Mouse (Mus musculus) MEL (cell line): Measurements from ENCODE around the gene Tnnt1. TPM values are rescaled to one million over a fixed set of nuclear protein-coding genes. Genes with fewer than 3 reads are reported as not detected.

Source experiments
- DNase-seq: peaks from one replicate; pipeline ENCODE4 v3.0.0; 2011; ENCODE audit warnings: low read depth, low spot score
- H3K27ac ChIP-seq: 2 replicates; pipeline ENCODE4 v1.5.1; 2012; ENCODE audit warnings: low read depth, mild to moderate bottlenecking, control low read depth, low read length, moderate library complexity; ENCODE audit not compliant: control insufficient read depth
- H3K27me3 ChIP-seq, 2 experiments: fragments of 150-350 bp in 1 of 2; sonication (generic) in 1 of 2; 2 replicates each; pipeline ENCODE4 v1.6.1; 2012; ENCODE audit warnings: low read length in 2 of 2, mild to moderate bottlenecking in 2 of 2, improper control_type of control experiment in 1 of 2, moderate library complexity in 1 of 2; ENCODE audit not compliant: insufficient read depth in 2 of 2, control insufficient read depth in 1 of 2
- H3K36me3 ChIP-seq, 2 experiments: 2 replicates each; pipeline ENCODE4 v1.6.1; 2012 to 2014; ENCODE audit warnings: low read length in 2 of 2, improper control_type of control experiment in 1 of 2, inconsistent platforms in 1 of 2, mild to moderate bottlenecking in 1 of 2; ENCODE audit not compliant: insufficient read depth in 2 of 2, control insufficient read depth in 1 of 2
- H3K4me1 ChIP-seq, 2 experiments: fragments of 150-350 bp in 1 of 2; sonication (generic) in 1 of 2; 2 replicates each; pipeline ENCODE4 v1.6.1; 2012; ENCODE audit warnings: low read length in 2 of 2, improper control_type of control experiment in 1 of 2, mild to moderate bottlenecking in 1 of 2; ENCODE audit not compliant: insufficient read depth in 2 of 2, control insufficient read depth in 1 of 2
- H3K4me3 ChIP-seq, 2 experiments: fragments of 150-350 bp in 1 of 2; sonication (generic) in 1 of 2; 2 replicates each; pipeline ENCODE4 v1.5.1; 2012; ENCODE audit warnings: low read depth in 2 of 2, low read length in 2 of 2, mild to moderate bottlenecking in 2 of 2, moderate library complexity in 2 of 2, control low read depth in 1 of 2, improper control_type of control experiment in 1 of 2; ENCODE audit not compliant: control insufficient read depth in 1 of 2, insufficient read depth in 1 of 2
- H3K79me2 ChIP-seq: 2 replicates; pipeline ENCODE4 v1.6.1; 2012; ENCODE audit warnings: mild to moderate bottlenecking, low read length, moderate library complexity; ENCODE audit not compliant: control insufficient read depth, poor library complexity, insufficient read depth
- H3K9ac ChIP-seq: 2 replicates; pipeline ENCODE4 v1.6.1; 2012; ENCODE audit warnings: low read depth, mild to moderate bottlenecking, control low read depth, low read length, moderate library complexity; ENCODE audit not compliant: control insufficient read depth, poor library complexity, severe bottlenecking
- H3K9me3 ChIP-seq: fragments of 150-350 bp; sonication (generic); replicated peaks from 2 replicates; pipeline ENCODE4 v1.6.1; 2012; ENCODE audit warnings: mild to moderate bottlenecking, low read length, improper control_type of control experiment, moderate library complexity; ENCODE audit not compliant: insufficient read depth
- BHLHE40 ChIP-seq: IDR thresholded peaks from 2 replicates; pipeline ENCODE4 v1.6.1; 2012; ENCODE audit warnings: low read depth, mild to moderate bottlenecking, inconsistent platforms, low read length, improper control_type of control experiment, borderline replicate concordance
- CHD2 ChIP-seq: IDR thresholded peaks from 2 replicates; pipeline ENCODE4 v1.6.1; 2011; ENCODE audit warnings: low read length, improper control_type of control experiment
- E2F4 ChIP-seq: IDR thresholded peaks from 2 replicates; pipeline ENCODE4 v1.6.1; 2011; ENCODE audit warnings: low read depth, low read length, improper control_type of control experiment, borderline replicate concordance
- ELF1 ChIP-seq: IDR thresholded peaks from 2 replicates; pipeline ENCODE4 v1.6.1; 2014; ENCODE audit warnings: low read depth, mild to moderate bottlenecking, inconsistent platforms, low read length, improper control_type of control experiment, moderate library complexity
- EP300 ChIP-seq, 2 experiments: IDR thresholded peaks; 2 replicates each; pipeline ENCODE4 v1.6.1; 2011; ENCODE audit warnings: improper control_type of control experiment in 2 of 2, low read length in 2 of 2, low read depth in 1 of 2, mild to moderate bottlenecking in 1 of 2
- GABPA ChIP-seq: IDR thresholded peaks from 2 replicates; pipeline ENCODE4 v1.6.1; 2012; ENCODE audit warnings: low read depth, mild to moderate bottlenecking, inconsistent platforms, low read length, improper control_type of control experiment, moderate library complexity
- JUND ChIP-seq: IDR thresholded peaks from 2 replicates; pipeline ENCODE4 v1.6.1; 2011; ENCODE audit warnings: low read depth, mild to moderate bottlenecking, improper control_type of control experiment, low read length
- MAFK ChIP-seq: IDR thresholded peaks from 2 replicates; pipeline ENCODE4 v1.6.1; 2011; ENCODE audit warnings: low read depth, mild to moderate bottlenecking, low read length, improper control_type of control experiment, borderline replicate concordance
- MAX ChIP-seq: IDR thresholded peaks from 2 replicates; pipeline ENCODE4 v1.6.1; 2011; ENCODE audit warnings: low read length, improper control_type of control experiment
- MYC ChIP-seq: IDR thresholded peaks from 2 replicates; pipeline ENCODE4 v1.6.1; 2011; ENCODE audit warnings: low read depth, mild to moderate bottlenecking, low read length, improper control_type of control experiment, moderate library complexity
- POLR2A ChIP-seq, 2 experiments: IDR thresholded peaks; 2 replicates each; pipeline ENCODE4 v1.6.1; 2011 to 2012; ENCODE audit warnings: low read length in 2 of 2, mild to moderate bottlenecking in 2 of 2, control low read depth in 1 of 2, improper control_type of control experiment in 1 of 2, low read depth in 1 of 2, moderate library complexity in 1 of 2; ENCODE audit not compliant: control insufficient read depth in 1 of 2, insufficient read depth in 1 of 2, poor library complexity in 1 of 2
- RAD21 ChIP-seq: IDR thresholded peaks from 2 replicates; pipeline ENCODE4 v1.6.1; 2011; ENCODE audit warnings: mild to moderate bottlenecking, low read depth, low read length, improper control_type of control experiment
- RCOR1 ChIP-seq: IDR thresholded peaks from 2 replicates; pipeline ENCODE4 v1.6.1; 2012; ENCODE audit warnings: low read depth, mild to moderate bottlenecking, inconsistent platforms, low read length, improper control_type of control experiment
- SMC3 ChIP-seq: IDR thresholded peaks from 2 replicates; pipeline ENCODE4 v1.6.1; 2011; ENCODE audit warnings: low read depth, low read length, improper control_type of control experiment
- ZC3H11A ChIP-seq: IDR thresholded peaks from 2 replicates; pipeline ENCODE4 v1.6.1; 2012; ENCODE audit warnings: low read depth, mild to moderate bottlenecking, inconsistent platforms, low read length, improper control_type of control experiment
- ZKSCAN1 ChIP-seq: IDR thresholded peaks from 2 replicates; pipeline ENCODE4 v1.6.1; 2012; ENCODE audit warnings: low read depth, mild to moderate bottlenecking, inconsistent platforms, low read length, improper control_type of control experiment, moderate library complexity
- ZMIZ1 ChIP-seq: IDR thresholded peaks from 2 replicates; pipeline ENCODE4 v1.6.1; 2012; ENCODE audit warnings: low read depth, mild to moderate bottlenecking, inconsistent platforms, low read length, improper control_type of control experiment, moderate library complexity
- ZNF384 ChIP-seq: IDR thresholded peaks from 2 replicates; pipeline ENCODE4 v1.6.1; 2012; ENCODE audit warnings: low read depth, mild to moderate bottlenecking, inconsistent platforms, low read length, improper control_type of control experiment
- polyA plus RNA-seq, 2 experiments: library from polyadenylated mRNA; stranded (reverse) in 1 of 2; unstranded in 1 of 2; fragments of >175 nt in 1 of 2; fragments of >200 nt in 1 of 2; gene quantifications; 2 replicates each; pipeline versions ENCODE4 v1.2.1 to v1.2.4; 2012; ENCODE audit warnings: low replicate concordance in 2 of 2, low read depth in 1 of 2; ENCODE audit not compliant: insufficient read length in 2 of 2, insufficient read depth in 1 of 2, missing spikeins in 1 of 2
- total RNA-seq: library from RNA; depleted of rRNA; stranded (reverse); fragments of 300-350 nt; gene quantifications from 2 replicates; pipeline ENCODE4 v1.2.3, GENCODE M21; 2012

The Tnnt1 gene
- total and polyA plus RNA-seq, 3 experiments: 5.0 to 16.4 TPM; not detected in 1

- no peak overlapping the region for H3K4me3 ChIP-seq
- H3K79me2 ChIP-seq: peaks cover 56% of the 10 kb centered on the region
- TF ChIP-seq ZNF384 (no peak), EP300 (IDR thresholded peaks at IDR 0.05; ENCODE audit: low read depth in 1 of 2, low read length in 2 of 2) (no peak), ZC3H11A (no peak), SMC3 (no peak), JUND (no peak)
- H3K9ac ChIP-seq: no peak overlapping the region; the same call in 1 of the 2 replicates
- H3K36me3 ChIP-seq: peaks cover 8 to 33% of the 10 kb centered on the region in 2 experiments
- H3K4me1 ChIP-seq: peaks cover 6 to 30% of the 10 kb centered on the region in 2 experiments
- DNase-seq: no peak
- H3K9me3 ChIP-seq: no peaks in the 10 kb centered on the region
- H3K27ac ChIP-seq: no peak overlapping the region
- H3K27me3 ChIP-seq: no peaks in the 10 kb centered on the region
Measured at GRCm38 (mm10) chr7:4499034-4499433, 17.1 kb downstream of the Tnnt1 start.

- H3K9me3 ChIP-seq: no peaks in the 10 kb centered on the region
- no peaks in the 10 kb centered on the region for H3K27me3 ChIP-seq
- peaks cover 59% of the 10 kb centered on the region for H3K79me2 ChIP-seq
- DNase-seq: no peak
- TF ChIP-seq GABPA: no peak
- no peak for TF ChIP-seq ZMIZ1
- no peak for TF ChIP-seq CHD2
- TF ChIP-seq RCOR1: no peak
- no peak for TF ChIP-seq ZKSCAN1
- TF ChIP-seq BHLHE40: no peak
- no peak for TF ChIP-seq POLR2A (IDR thresholded peaks at IDR 0.05; ENCODE audit: control insufficient read depth in 1 of 2, insufficient read depth in 1 of 2, low read depth in 1 of 2, low read length in 2 of 2, poor library complexity in 1 of 2)
- no peak overlapping the region for H3K4me3 ChIP-seq
- no peak overlapping the region for H3K27ac ChIP-seq
- peaks cover 8 to 34% of the 10 kb centered on the region in 2 experiments for H3K36me3 ChIP-seq
- H3K9ac ChIP-seq: no peak overlapping the region
- H3K4me1 ChIP-seq: peaks cover 2 to 31% of the 10 kb centered on the region in 2 experiments
Measured at GRCm38 (mm10) chr7:4498251-4498650, 17.9 kb downstream of the Tnnt1 start.

- no peak overlapping the region for H3K27ac ChIP-seq
- H3K36me3 ChIP-seq: peaks cover 8 to 29% of the 10 kb centered on the region in 2 experiments
- H3K4me3 ChIP-seq: no peak overlapping the region
- H3K27me3 ChIP-seq: no peaks in the 10 kb centered on the region
- H3K9ac ChIP-seq: no peak overlapping the region
- H3K4me1 ChIP-seq: peaks cover 0 to 34% of the 10 kb centered on the region in 2 experiments; a peak in 3 of 4 replicates
- no peak for DNase-seq
- no peak for TF ChIP-seq ELF1
- no peak for TF ChIP-seq MYC
- no peak for TF ChIP-seq ZC3H11A
- TF ChIP-seq MAFK: no peak
- TF ChIP-seq MAX: no peak
- no peak for TF ChIP-seq RCOR1
- no peak for TF ChIP-seq POLR2A (IDR thresholded peaks at IDR 0.05; ENCODE audit: control insufficient read depth in 1 of 2, insufficient read depth in 1 of 2, low read depth in 1 of 2, low read length in 2 of 2, poor library complexity in 1 of 2)
- TF ChIP-seq RAD21: no peak
- TF ChIP-seq ZKSCAN1: no peak
- TF ChIP-seq E2F4: no peak
- no peak for TF ChIP-seq JUND
- no peaks in the 10 kb centered on the region for H3K9me3 ChIP-seq
- H3K79me2 ChIP-seq: peaks cover 60% of the 10 kb centered on the region
Measured at GRCm38 (mm10) chr7:4497271-4497903, 18.8 kb downstream of the Tnnt1 start.
